Mouse (Mus musculus): ENCODE data around the gene Fbxl16. TPM values are rescaled to one million over a fixed set of nuclear protein-coding genes. Genes with fewer than 3 reads are reported as not detected.
"Not testable (repeated sequence)": the region's sequence is repeated elsewhere in the genome, so short reads cannot be mapped to it uniquely, and the experiment has no call there.

The Fbxl16 gene
- total RNA-seq, 2 experiments from 2014 or later, result 20.3 to 61.4 TPM

- DNase-seq (ENCODE audit: low spot score in 2 of 2), result no peak
These were observed 13.9 kb upstream of the Fbxl16 start for GRCm38 (mm10) chr17:25794998-25795397.

- no peak for DNase-seq (ENCODE audit: low spot score in 2 of 2)
These were observed 13.2 kb upstream of the Fbxl16 start, which contains the start of gene AC134908.4 for GRCm38 (mm10) chr17:25795609-25796092. Gene AC134908.4 (minus strand): TSS chr17:25795659.

DNA sequence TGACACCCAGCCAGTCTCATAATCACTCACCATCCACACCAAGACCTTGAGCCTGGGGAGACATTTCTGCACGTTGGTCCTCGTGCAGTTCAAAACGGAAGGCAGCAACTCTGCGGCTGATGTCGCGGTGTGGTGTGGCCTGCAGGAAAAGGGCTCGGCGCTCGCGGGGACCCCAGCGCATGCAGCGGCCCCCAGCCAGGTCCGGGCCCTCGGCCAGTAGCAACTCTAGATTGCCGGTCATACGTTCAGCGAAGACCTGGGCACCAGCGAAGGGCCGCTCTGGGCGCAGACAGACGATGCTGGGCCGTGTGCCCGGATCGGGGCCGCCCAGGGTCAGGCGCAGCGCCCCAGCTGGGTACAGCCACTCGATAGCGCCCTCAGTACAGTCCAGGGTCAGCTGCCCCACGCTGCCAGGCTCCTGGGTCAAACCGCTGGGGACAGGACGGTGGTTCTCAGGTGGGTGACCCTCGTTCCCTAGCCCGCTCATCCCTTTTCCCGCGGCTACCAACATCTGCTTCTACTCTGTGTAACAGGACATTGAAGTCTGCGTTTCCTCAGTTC lies 12.6 kb upstream of the Fbxl16 start:
- DNase-seq (ENCODE audit: low spot score in 2 of 2), result peak in 1 of 2 experiments; percentile 38

GRCm38 (mm10) chr17:25796951-25797369 lies 11.9 kb upstream of the Fbxl16 start, which contains the start of gene Metrn:
Gene Metrn (minus strand): TSS chr17:25797136.
- peak; percentile 86 to 87 for DNase-seq (ENCODE audit: low spot score in 2 of 2)

DNA sequence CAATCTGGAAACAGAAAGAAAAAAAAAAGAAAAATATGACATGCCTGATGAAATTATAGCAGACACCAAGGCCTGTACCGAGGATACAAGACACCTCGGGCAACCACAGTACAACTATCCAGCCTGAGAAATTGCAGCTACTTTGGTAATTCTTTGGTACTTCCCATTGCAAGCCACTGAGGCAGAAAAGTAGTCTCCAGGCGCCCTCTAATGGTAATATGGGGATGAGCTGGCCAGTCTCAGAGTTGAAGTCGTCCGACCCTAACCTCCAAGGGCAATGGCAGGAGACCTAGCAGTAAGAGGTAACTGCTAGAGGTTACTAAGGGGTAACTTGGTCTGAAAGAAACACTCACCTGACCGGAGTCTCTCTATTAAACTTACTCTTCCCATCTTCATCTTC lies 7.9 kb upstream of the Fbxl16 start:
- DNase-seq (ENCODE audit: low spot score in 2 of 2), result peak in 1 of 2 experiments; percentile 55

DNA sequence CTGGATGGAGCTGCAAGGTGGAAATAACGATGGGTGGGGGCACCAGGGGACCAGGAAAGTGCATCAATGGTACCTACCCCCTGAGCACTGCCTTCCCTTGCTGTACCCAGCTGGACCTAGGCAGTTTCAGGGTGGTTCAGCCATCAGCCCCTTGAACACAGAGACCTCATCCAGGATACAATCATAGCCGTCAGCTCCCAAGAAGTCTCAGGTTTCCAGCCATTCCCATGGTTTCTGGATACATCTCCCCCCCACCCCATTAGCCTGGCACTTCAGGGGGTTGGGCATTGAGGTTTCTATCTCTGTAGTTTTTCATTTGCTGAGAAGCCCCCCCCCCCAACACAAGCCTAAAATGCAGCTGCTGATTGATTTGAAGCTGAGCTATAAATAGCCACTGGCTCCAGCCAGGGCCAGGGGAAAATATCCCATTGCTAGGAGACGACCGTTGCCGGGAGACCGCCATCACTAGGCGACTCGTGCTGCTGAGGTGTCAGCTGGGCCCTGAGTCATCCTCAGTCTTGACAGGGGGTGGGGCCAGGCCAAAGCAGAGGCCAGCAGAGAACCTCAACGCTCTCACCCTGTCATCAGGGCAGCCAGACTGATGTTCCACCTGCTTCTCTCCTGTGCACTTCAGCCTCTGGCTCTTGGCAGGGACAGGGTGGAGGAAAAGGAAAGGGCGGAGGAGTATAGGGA lies 5.9 kb upstream of the Fbxl16 start:
- peak in 1 of 2 experiments; percentile 68 for DNase-seq (ENCODE audit: low spot score in 2 of 2)

DNA sequence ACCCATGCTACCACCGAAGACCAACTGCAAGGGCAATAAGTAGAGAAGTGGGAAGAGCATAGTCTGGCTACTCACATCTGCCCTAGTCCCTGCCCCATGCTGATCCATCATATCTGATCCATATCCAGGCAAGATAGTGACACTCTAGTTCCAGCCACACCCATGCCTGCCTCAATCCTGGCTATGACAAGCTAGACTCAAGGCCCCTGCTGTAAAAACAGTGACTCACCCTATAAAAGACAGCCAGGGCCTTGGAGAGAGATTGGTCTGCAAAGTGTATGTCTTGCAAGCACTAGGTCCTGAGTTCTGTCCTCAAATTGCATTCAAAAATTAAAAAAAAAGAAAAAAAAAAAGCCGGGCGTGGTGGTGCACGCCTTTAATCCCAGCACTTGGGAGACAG lies 2.4 kb upstream of the Fbxl16 start:
- DNase-seq (ENCODE audit: low spot score in 2 of 2), result no peak

- DNase-seq (ENCODE audit: low spot score in 2 of 2), result not testable (repeated sequence)
These were observed 1.4 kb upstream of the Fbxl16 start for GRCm38 (mm10) chr17:25807452-25807851.

DNA sequence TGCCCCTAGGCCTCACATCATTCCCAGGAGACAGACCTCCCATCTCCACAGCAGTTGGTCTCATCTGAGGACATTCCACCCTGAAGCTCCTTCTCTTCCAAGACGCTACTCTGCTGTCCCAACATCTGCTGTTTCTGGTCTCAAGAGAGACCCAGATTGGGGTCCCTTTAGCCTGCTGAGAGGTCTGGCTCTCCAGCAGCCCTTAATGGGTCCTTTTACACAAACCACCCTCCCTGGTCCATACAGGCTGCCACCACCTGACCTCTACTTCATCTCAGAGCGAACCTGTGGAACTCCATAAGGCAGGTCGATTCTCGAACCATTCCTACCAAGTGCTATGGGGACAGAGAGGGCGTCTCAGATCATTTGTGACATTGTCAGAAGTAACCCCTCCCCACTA lies 857 bp upstream of the Fbxl16 start:
- DNase-seq (ENCODE audit: low spot score in 2 of 2), result no peak

GRCm38 (mm10) chr17:25809606-25810340 lies 888 bp downstream of the Fbxl16 start:
- DNase-seq (ENCODE audit: low spot score in 2 of 2), result no peak

DNA sequence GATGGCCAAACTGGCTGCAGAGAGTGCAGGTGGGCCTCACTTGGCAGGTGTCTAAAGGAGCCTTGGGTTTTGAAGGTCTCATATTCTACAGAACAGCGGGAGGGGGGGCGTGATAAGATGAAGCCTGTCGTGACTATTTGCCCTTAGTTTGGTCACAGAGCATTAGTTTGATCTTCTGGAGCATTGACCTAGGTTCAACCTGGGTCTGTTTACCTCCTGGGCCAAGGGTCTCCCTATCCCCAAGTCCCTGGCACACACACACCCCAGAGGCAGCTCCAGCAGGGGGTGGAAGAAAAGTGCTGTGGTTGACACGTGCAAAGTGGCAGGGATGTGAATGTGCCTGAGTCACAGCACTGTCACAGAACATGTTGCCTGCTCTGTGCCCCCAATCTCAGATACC lies 2.0 kb downstream of the Fbxl16 start:
- DNase-seq (ENCODE audit: low spot score in 2 of 2), result no peak

DNA sequence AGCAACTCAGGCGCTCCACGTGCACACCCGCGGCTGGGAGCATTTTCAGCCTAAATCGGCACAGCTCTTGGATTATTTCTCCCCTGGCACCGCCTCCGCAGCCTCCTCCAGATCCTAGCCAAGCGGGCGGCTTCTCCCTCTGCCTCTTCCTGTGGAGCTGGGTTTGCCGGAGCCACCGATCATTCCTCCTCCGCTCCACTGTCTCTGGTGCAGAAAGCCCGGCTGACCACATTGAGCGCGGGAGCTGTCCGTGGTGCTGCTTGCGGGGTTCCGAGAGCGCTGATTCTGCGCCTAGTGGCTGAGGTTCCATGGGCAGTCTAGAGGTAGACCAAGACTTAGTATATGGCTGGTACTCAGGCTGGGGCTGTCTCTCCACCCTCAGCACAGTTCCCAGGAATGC lies 4.6 kb downstream of the Fbxl16 start:
- peak; percentile 85 to 86 for DNase-seq (ENCODE audit: low spot score in 2 of 2)

GRCm38 (mm10) chr17:25817662-25818061 lies 8.8 kb downstream of the Fbxl16 start:
- DNase-seq (ENCODE audit: low spot score in 2 of 2), result no peak

DNA sequence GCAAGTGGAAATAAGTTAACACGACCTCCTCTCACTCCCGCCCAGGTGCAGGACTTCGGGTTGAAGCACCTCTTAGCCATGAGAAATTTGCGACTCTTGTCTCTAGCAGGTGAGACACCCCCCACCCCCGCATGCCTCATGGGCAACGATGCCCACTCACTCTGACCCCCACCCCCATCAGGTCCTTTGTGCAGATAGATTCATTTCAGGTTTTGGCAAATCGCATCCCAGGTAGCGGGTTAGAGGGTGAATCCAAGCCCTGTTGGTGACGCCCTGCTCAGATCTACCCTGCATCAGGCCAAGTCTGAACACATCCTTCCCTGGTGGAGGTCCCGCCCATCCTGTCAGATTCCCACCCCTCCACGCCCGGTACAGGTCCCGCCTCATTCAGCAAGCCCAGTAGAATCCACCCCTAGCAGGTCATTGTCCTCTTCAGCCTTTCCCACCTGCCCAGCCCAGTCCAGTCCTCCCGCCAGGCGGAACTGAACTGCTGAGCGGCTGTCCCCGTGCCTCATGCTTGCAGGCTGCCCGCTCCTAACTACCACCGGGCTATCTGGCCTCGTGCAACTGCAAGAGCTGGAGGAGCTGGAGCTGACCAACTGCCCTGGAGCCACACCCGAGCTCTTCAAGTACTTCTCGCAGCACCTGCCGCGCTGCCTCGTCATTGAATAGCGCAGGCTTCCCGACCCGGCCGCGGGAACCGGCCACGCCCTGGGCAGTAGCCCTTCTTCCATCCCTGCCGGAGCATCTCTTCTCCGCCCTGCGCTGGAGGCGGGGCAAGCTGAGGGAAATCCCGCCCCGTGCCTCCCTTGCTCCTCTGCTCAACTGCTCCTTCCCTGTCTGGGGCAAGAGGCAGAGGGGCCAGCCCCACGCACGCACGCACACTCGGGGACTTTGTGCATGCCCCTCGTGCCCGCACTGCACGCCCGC lies 10.2 kb downstream of the Fbxl16 start:
- DNase-seq (ENCODE audit: low spot score in 2 of 2), result no peak

DNA sequence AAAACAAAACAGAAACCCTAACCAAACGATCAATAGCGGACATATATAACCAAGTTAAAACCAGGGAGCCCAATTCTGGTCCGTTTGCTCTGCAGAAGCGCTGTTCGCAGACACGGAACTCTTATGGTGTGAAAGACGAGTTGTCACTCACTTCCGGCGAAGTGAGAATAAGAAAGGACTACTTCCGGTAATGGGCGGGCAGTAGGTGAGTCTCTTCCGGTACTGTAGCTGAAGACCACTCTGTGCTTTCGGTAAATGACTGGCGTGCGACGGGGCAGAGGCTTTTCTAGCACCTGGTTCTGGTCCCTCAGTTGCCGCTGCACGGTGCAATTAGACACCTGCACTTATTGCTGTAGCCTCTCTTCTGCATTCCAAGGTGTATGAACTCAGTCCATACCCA lies 14.6 kb downstream of the Fbxl16 start, which contains the start of gene Wdr24:
Gene Wdr24, plus strand, starts transcription at position 176 of the 400 bp plus-strand sequence.
- DNase-seq (ENCODE audit: low spot score in 2 of 2), result peak in 1 of 2 experiments; percentile 66

- no peak for DNase-seq (ENCODE audit: low spot score in 2 of 2)
These were observed 15.7 kb downstream of the Fbxl16 start for GRCm38 (mm10) chr17:25824362-25825142.

GRCm38 (mm10) chr17:25825311-25825710 lies 16.4 kb downstream of the Fbxl16 start:
- no peak for DNase-seq (ENCODE audit: low spot score in 2 of 2)

DNA sequence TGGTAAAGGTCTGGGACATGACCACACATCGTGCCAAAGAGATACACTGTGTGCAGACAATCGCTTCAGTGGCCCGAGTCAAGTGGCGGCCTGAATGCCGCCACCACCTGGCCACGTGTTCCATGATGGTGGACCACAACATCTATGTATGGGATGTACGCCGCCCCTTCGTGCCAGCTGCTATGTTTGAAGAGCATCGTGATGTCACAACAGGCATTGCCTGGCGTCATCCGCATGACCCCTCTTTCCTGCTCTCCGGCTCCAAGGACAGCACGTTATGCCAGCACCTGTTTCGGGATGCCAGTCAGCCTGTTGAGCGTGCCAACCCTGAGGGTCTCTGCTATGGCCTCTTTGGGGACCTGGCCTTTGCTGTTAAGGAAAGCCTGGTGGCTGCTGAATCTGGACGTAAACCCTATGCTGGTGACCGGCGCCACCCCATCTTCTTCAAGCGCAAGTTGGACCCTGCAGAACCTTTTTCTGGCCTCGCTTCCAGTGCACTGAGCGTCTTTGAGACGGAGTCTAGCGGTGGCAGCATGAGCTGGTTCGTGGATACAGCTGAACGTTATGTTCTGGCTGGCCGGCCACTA lies 17.2 kb downstream of the Fbxl16 start:
- DNase-seq (ENCODE audit: low spot score in 2 of 2), result no peak

- no peak for DNase-seq (ENCODE audit: low spot score in 2 of 2)
These were observed 18.1 kb downstream of the Fbxl16 start for GRCm38 (mm10) chr17:25827011-25827410.
